Mouse (Mus musculus): ENCODE measurements around the gene Hes5. TPM values are rescaled to one million over a fixed set of nuclear protein-coding genes. Genes with fewer than 3 reads are reported as not detected.

Hes5 gene
- total RNA-seq, 2 experiments from 2014 or later: not detected

GRCm38 (mm10) chr4:155006296-155006695 lies 45.6 kb downstream of the Hes5 start:
- no peak for ATAC-seq (replicated peaks; ENCODE audit: low FRiP score, low TSS enrichment, poor library complexity, severe bottlenecking)

GRCm38 (mm10) chr4:155007641-155008040 lies 46.9 kb downstream of the Hes5 start:
- ATAC-seq (replicated peaks; ENCODE audit: low FRiP score, low TSS enrichment, poor library complexity, severe bottlenecking): no peak

- no peak for ATAC-seq (replicated peaks; ENCODE audit: low FRiP score, low TSS enrichment, poor library complexity, severe bottlenecking)
These were observed 47.4 kb downstream of the Hes5 start for GRCm38 (mm10) chr4:155008075-155008474.

- ATAC-seq (replicated peaks; ENCODE audit: low FRiP score, low TSS enrichment, poor library complexity, severe bottlenecking): no peak
These were observed 48.5 kb downstream of the Hes5 start for GRCm38 (mm10) chr4:155009216-155009615.

GRCm38 (mm10) chr4:155010870-155011269 lies 50.1 kb downstream of the Hes5 start:
- no peak for ATAC-seq (replicated peaks; ENCODE audit: low FRiP score, low TSS enrichment, poor library complexity, severe bottlenecking)

- no peak for ATAC-seq (replicated peaks; ENCODE audit: low FRiP score, low TSS enrichment, poor library complexity, severe bottlenecking)
These were observed 50.7 kb downstream of the Hes5 start for GRCm38 (mm10) chr4:155011312-155012025.

Other genes with a start within 250 kb of the Hes5 start
- gene Ttc34, start 123.5 kb upstream of the Hes5 start, total RNA-seq (2014; fragmentation: Nextera tagmentation): not detected in 2 replicates
- gene Ttc34, start 123.5 kb upstream of the Hes5 start, total RNA-seq (2017): not detected in 2 replicates
- 5.5 TPM in 1 of 2 replicates, not detected in the other for gene Mmel1, start 91.3 kb upstream of the Hes5 start, total RNA-seq (2014; fragmentation: Nextera tagmentation)
- gene Mmel1, start 91.3 kb upstream of the Hes5 start, total RNA-seq (2017): 0.46 and 0.94 TPM in 2 replicates
- 1.6 TPM in 1 of 2 replicates, not detected in the other for gene Fam213b, start 61.8 kb upstream of the Hes5 start, total RNA-seq (2014; fragmentation: Nextera tagmentation)
- gene Fam213b, start 61.8 kb upstream of the Hes5 start, total RNA-seq (2017): 0.94 and 1.1 TPM in 2 replicates
- 133 and 270 TPM in 2 replicates for gene Tnfrsf14, start 32.4 kb upstream of the Hes5 start, total RNA-seq (2014; fragmentation: Nextera tagmentation)
- gene Tnfrsf14, start 32.4 kb upstream of the Hes5 start, total RNA-seq (2017): 78.8 and 149 TPM in 2 replicates
- gene Pank4, start 3.2 kb downstream of the Hes5 start, total RNA-seq (2014; fragmentation: Nextera tagmentation): 71.5 and 97.3 TPM in 2 replicates
- gene Pank4, start 3.2 kb downstream of the Hes5 start, total RNA-seq (2017): 34.6 and 35.9 TPM in 2 replicates
- 0.33 and 3.2 TPM in 2 replicates for gene Plch2, start 95.9 kb downstream of the Hes5 start, total RNA-seq (2014; fragmentation: Nextera tagmentation)
- gene Plch2, start 95.9 kb downstream of the Hes5 start, total RNA-seq (2017): not detected in 2 replicates
- 8.1 and 9.0 TPM in 2 replicates for gene Pex10, start 106.1 kb downstream of the Hes5 start, total RNA-seq (2014; fragmentation: Nextera tagmentation)
- gene Pex10, start 106.1 kb downstream of the Hes5 start, total RNA-seq (2017): 5.8 and 6.4 TPM in 2 replicates
- gene Rer1, start 125.5 kb downstream of the Hes5 start, total RNA-seq (2014; fragmentation: Nextera tagmentation): 105 and 108 TPM in 2 replicates
- gene Rer1, start 125.5 kb downstream of the Hes5 start, total RNA-seq (2017): 97.8 and 135 TPM in 2 replicates
- gene Morn1, start 125.7 kb downstream of the Hes5 start, total RNA-seq (2014; fragmentation: Nextera tagmentation): 3.8 and 7.6 TPM in 2 replicates
- 1.6 and 1.8 TPM in 2 replicates for gene Morn1, start 125.7 kb downstream of the Hes5 start, total RNA-seq (2017)